Mouse (Mus musculus) E14TG2a.4 (cell line): ENCODE data around the gene Apba1.

Source experiments
- H3K27me3 ChIP-seq: 2 replicates; pipeline ENCODE4 v1.6.1; 2014; ENCODE audit warnings: low read length, control low read depth; ENCODE audit not compliant: insufficient read depth
- H3K36me3 ChIP-seq: 2 replicates; pipeline ENCODE4 v1.6.1; 2014; ENCODE audit warnings: low read length, control low read depth; ENCODE audit not compliant: insufficient read depth
- H3K4me1 ChIP-seq: replicated peaks from 2 replicates; pipeline ENCODE4 v1.6.1; 2014; ENCODE audit warnings: low read depth, low read length, control low read depth
- H3K4me3 ChIP-seq: replicated peaks from 2 replicates; pipeline ENCODE4 v1.5.1; 2014; ENCODE audit warnings: mild to moderate bottlenecking, low read length
- H3K9me3 ChIP-seq: 2 replicates; pipeline ENCODE4 v1.6.1; 2014; ENCODE audit warnings: low read length, control low read depth
- CTCF ChIP-seq: conservative IDR thresholded peaks from 2 replicates; pipeline ENCODE4 v1.5.1; 2014; ENCODE audit warnings: low read length
- NANOG ChIP-seq: IDR thresholded peaks from 2 replicates; pipeline ENCODE4 v1.6.1; 2014; ENCODE audit warnings: borderline replicate concordance, low read length, mixed read lengths
- POU5F1 ChIP-seq: IDR thresholded peaks from 2 replicates; pipeline ENCODE4 v1.6.1; 2014; ENCODE audit warnings: low read length, borderline replicate concordance

The Apba1 gene

DNA sequence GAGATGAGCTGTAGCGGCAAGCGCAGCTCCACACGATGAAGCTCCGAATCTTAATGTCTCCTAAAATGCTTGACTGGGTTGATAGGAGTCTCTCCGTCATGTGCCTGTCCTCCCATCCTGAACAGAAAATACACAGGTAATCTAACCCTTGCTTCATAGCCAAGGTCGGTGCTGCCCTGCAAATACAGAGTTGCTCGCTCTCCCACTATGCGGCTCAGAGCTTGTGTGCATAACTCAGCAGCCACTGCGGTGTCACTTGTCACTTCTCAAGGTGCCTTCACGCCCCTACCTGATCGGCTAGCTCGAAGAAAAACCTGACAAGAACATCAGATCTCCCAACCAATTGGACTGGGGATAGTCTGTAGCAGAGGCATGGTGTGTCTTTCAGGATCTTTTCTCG lies 58.1 kb downstream of the Apba1 start:
- H3K4me3 ChIP-seq, result no peak overlapping the region
- H3K9me3 ChIP-seq, result no peaks in the 10 kb centered on the region
- TF ChIP-seq CTCF (no peak), NANOG (no peak)
- peaks cover 17% of the 10 kb centered on the region for H3K4me1 ChIP-seq
- H3K27me3 ChIP-seq, result peaks cover 16% of the 10 kb centered on the region
- no peaks in the 10 kb centered on the region for H3K36me3 ChIP-seq

- H3K4me3 ChIP-seq, result no peak overlapping the region
- peaks cover 16% of the 10 kb centered on the region for H3K27me3 ChIP-seq
- no peak for TF ChIP-seq CTCF
- TF ChIP-seq POU5F1, result no peak
- no peak for TF ChIP-seq NANOG
- H3K4me1 ChIP-seq, result peaks cover 17% of the 10 kb centered on the region
- no peaks in the 10 kb centered on the region for H3K36me3 ChIP-seq
- H3K9me3 ChIP-seq, result no peaks in the 10 kb centered on the region
These were observed 58.5 kb downstream of the Apba1 start for GRCm38 (mm10) chr19:23817196-23817595.

- no peaks in the 10 kb centered on the region for H3K36me3 ChIP-seq
- H3K4me3 ChIP-seq, result no peak overlapping the region
- H3K27me3 ChIP-seq, result peaks cover 16% of the 10 kb centered on the region
- TF ChIP-seq CTCF, result no peak
- no peaks in the 10 kb centered on the region for H3K9me3 ChIP-seq
- H3K4me1 ChIP-seq, result peaks cover 17% of the 10 kb centered on the region
These were observed 61.2 kb downstream of the Apba1 start for GRCm38 (mm10) chr19:23819882-23820281.

- Histone ChIP-seq H3K36me3 (no peaks in the 10 kb centered on the region), H3K4me3 (no peak overlapping the region), H3K4me1 (peaks cover 4% of the 10 kb centered on the region), H3K9me3 (no peaks in the 10 kb centered on the region), H3K27me3 (0 out of 2 replicates have a peak, but pooled peaks cover 3% of the 10 kb centered on the region)
- TF ChIP-seq POU5F1, result no peak
- no peak for TF ChIP-seq CTCF
- TF ChIP-seq NANOG, result no peak
These were observed 63.8 kb downstream of the Apba1 start for GRCm38 (mm10) chr19:23822497-23822896.

DNA sequence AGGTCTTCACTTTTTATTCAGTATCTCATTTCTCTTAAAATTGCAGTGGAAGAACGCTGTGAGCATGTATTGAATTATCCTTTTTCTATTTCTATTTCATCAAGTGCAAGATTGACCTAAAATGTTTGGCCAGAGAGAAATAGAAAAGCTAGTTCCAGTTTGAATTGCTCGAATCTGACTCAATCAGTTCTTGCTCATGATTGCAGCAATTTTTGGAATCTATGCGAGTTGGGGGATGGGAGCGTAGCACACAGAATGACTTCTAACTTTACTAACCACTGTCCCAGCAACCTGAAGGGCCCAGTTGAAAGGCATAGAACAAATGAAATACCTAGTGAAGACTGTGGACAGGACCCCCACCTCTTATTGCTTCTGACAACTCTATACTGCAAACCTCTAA lies 64.8 kb downstream of the Apba1 start:
- H3K36me3 ChIP-seq, result no peaks in the 10 kb centered on the region
- no peaks in the 10 kb centered on the region for H3K27me3 ChIP-seq
- no peak overlapping the region for H3K4me3 ChIP-seq
- H3K4me1 ChIP-seq, result no peaks in the 10 kb centered on the region
- no peak for TF ChIP-seq NANOG
- TF ChIP-seq POU5F1, result no peak
- TF ChIP-seq CTCF, result no peak
- H3K9me3 ChIP-seq, result no peaks in the 10 kb centered on the region

- no peak for TF ChIP-seq CTCF
- Histone ChIP-seq H3K9me3 (no peaks in the 10 kb centered on the region), H3K4me1 (no peaks in the 10 kb centered on the region), H3K36me3 (no peaks in the 10 kb centered on the region), H3K4me3 (no peak overlapping the region), H3K27me3 (no peaks in the 10 kb centered on the region)
These were observed 67.6 kb downstream of the Apba1 start for GRCm38 (mm10) chr19:23826251-23826650.

DNA sequence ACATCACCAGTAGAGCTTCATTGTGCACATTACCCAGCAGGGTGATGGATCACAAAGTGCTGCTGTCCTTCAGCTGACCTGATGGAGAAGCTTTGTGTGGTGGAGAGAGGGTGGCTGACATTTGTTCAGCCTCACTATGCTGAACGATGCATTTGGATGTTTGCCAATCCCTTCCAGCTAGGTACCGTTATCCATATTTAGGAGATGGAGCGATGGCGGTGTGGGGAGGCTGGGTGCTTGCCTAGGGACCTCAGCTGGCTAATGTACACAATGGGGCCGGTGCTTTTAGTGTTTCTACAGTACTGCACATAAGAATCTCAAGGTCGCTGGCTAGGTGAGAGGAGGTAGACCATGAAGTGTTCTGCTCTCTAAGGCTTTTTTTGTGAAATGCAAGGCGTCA lies 72.1 kb downstream of the Apba1 start:
- TF ChIP-seq POU5F1 (no peak), NANOG (no peak), CTCF (no peak)
- no peaks in the 10 kb centered on the region; the same call in 1 of the 2 replicates for H3K27me3 ChIP-seq
- no peaks in the 10 kb centered on the region for H3K36me3 ChIP-seq
- H3K4me1 ChIP-seq, result no peaks in the 10 kb centered on the region
- H3K4me3 ChIP-seq, result no peak overlapping the region
- no peaks in the 10 kb centered on the region for H3K9me3 ChIP-seq

- Histone ChIP-seq H3K36me3 (no peaks in the 10 kb centered on the region), H3K4me3 (no peak overlapping the region), H3K9me3 (no peaks in the 10 kb centered on the region), H3K4me1 (no peaks in the 10 kb centered on the region), H3K27me3 (no peaks in the 10 kb centered on the region; the same call in 1 of the 2 replicates)
- TF ChIP-seq CTCF (no peak), POU5F1 (no peak), NANOG (no peak)
These were observed 75.3 kb downstream of the Apba1 start for GRCm38 (mm10) chr19:23833685-23834682.

DNA sequence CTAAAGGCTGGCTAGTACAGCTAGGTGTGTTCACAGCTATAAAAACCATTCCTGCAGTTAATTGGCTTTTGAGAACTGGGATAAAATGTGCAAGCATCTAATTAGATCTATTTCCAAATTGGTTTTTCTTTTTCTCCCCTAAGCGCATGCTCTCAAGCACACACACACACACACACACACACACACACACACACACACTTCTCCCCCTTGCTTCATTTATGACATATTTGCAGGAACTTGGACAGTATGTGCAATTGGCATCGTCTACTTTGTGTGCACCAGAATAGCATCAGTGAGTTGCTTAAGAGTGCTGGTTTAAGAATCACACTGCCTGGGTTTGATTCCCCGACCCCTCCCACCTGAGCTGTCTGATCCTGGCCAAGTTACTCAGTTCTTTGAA lies 76.0 kb downstream of the Apba1 start:
- Histone ChIP-seq H3K4me1 (no peaks in the 10 kb centered on the region), H3K36me3 (no peaks in the 10 kb centered on the region), H3K4me3 (no peak overlapping the region), H3K9me3 (no peaks in the 10 kb centered on the region), H3K27me3 (no peaks in the 10 kb centered on the region; the same call in 1 of the 2 replicates)
- TF ChIP-seq POU5F1, result no peak
- no peak for TF ChIP-seq CTCF
- TF ChIP-seq NANOG, result no peak
